Mouse (Mus musculus): Measurements from ENCODE around the gene Tnni1. TPM values are rescaled to one million over a fixed set of nuclear protein-coding genes. Genes with fewer than 3 reads are reported as not detected.

Tnni1 gene
- total and polyA plus RNA-seq, 2 experiments, result 0.46 TPM; not detected in 1

DNA sequence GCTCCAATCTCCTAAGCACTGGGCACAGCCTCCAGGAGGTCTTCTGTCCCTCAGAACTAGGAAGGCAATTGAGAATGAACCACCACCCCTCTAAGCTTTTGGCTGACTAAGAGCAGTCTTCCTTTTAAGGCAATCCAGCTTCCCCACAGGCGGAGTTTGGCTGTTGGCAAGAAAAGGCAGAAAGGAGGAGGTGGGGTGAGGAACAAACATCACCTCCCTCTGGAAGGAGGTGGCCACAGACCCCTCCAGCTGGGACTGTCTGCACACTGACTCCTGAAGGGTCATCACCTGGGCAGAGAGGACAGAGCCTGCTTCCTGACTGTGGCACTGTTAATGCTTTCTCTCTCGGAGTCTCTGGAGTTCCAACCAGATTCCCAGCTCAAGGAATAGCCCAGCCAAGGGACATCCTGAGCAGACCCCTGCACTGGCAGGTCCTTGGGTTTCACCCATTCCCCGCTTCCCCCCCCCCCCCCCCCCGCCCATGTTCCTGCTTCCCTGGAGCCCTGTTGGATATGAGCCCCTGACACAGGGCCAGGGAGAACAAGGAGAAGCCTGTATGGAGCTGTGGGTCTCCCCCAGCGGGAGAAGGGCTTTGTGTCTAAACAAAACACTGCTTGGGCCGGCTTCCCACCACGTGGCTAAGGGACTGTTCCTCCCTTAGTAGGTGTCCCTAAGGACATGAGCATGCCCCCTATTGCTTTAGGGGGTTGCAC, 44.9 kb upstream of the Tnni1 start:
- no peak for DNase-seq (ENCODE audit: extremely low read depth, low read depth, low spot score)
- no peak overlapping the region for H3K27ac ChIP-seq (replicated peaks; ENCODE audit: insufficient read depth, low read depth, low read length)
- H3K79me2 ChIP-seq (ENCODE audit: control insufficient read depth, insufficient read depth, low read length), result no peaks in the 10 kb centered on the region
- WGBS, result 68% methylated on average over 7 of the region's 7 CpGs
- no peaks in the 10 kb centered on the region for H3K36me3 ChIP-seq (ENCODE audit: control insufficient read depth, insufficient read depth, low read length)
- H3K27me3 ChIP-seq (ENCODE audit: control insufficient read depth, insufficient read depth, low read length), result no peaks in the 10 kb centered on the region
- H3K4me1 ChIP-seq (ENCODE audit: control insufficient read depth, insufficient read depth, low read length), result peaks cover 10% of the 10 kb centered on the region; the same call in 1 of the 2 replicates
- no peak for TF ChIP-seq POLR2A (IDR thresholded peaks at IDR 0.05; ENCODE audit: extremely low read depth, insufficient read depth, low read length)
- no peak for TF ChIP-seq CTCF (IDR thresholded peaks at IDR 0.05; ENCODE audit: low read depth, low read length)
- H3K9ac ChIP-seq (ENCODE audit: low read depth, low read length), result no peak overlapping the region
- H3K4me3 ChIP-seq (ENCODE audit: insufficient read depth, low read depth, low read length), result no peak overlapping the region

GRCm38 (mm10) chr1:135735460-135735859, 43.8 kb upstream of the Tnni1 start:
- Histone ChIP-seq H3K36me3 (ENCODE audit: control insufficient read depth, insufficient read depth, low read length) (no peaks in the 10 kb centered on the region), H3K27me3 (ENCODE audit: control insufficient read depth, insufficient read depth, low read length) (no peaks in the 10 kb centered on the region), H3K4me1 (ENCODE audit: control insufficient read depth, insufficient read depth, low read length) (peaks cover 10% of the 10 kb centered on the region; the same call in 1 of the 2 replicates), H3K9ac (ENCODE audit: low read depth, low read length) (no peak overlapping the region), H3K27ac (replicated peaks; ENCODE audit: insufficient read depth, low read depth, low read length) (no peak overlapping the region), H3K4me3 (ENCODE audit: insufficient read depth, low read depth, low read length) (no peak overlapping the region), H3K79me2 (ENCODE audit: control insufficient read depth, insufficient read depth, low read length) (no peaks in the 10 kb centered on the region)
- no peak for DNase-seq (ENCODE audit: extremely low read depth, low read depth, low spot score)
- WGBS, result 65% methylated on average over 6 of the region's 6 CpGs
- TF ChIP-seq CTCF (IDR thresholded peaks at IDR 0.05; ENCODE audit: low read depth, low read length) (no peak), POLR2A (IDR thresholded peaks at IDR 0.05; ENCODE audit: extremely low read depth, insufficient read depth, low read length) (no peak)

- DNase-seq (ENCODE audit: extremely low read depth, low read depth, low spot score), result no peak
- Histone ChIP-seq H3K79me2 (ENCODE audit: control insufficient read depth, insufficient read depth, low read length) (no peaks in the 10 kb centered on the region), H3K4me1 (ENCODE audit: control insufficient read depth, insufficient read depth, low read length) (0 out of 2 replicates have a peak, but pooled peaks cover 2% of the 10 kb centered on the region), H3K36me3 (ENCODE audit: control insufficient read depth, insufficient read depth, low read length) (no peaks in the 10 kb centered on the region), H3K4me3 (ENCODE audit: insufficient read depth, low read depth, low read length) (no peak overlapping the region), H3K27ac (replicated peaks; ENCODE audit: insufficient read depth, low read depth, low read length) (no peak overlapping the region), H3K27me3 (ENCODE audit: control insufficient read depth, insufficient read depth, low read length) (no peaks in the 10 kb centered on the region), H3K9ac (ENCODE audit: low read depth, low read length) (no peak overlapping the region)
- TF ChIP-seq CTCF (IDR thresholded peaks at IDR 0.05; ENCODE audit: low read depth, low read length) (no peak), POLR2A (IDR thresholded peaks at IDR 0.05; ENCODE audit: extremely low read depth, insufficient read depth, low read length) (no peak)
- 88% methylated on average over 7 of the region's 7 CpGs for WGBS
These were observed 34.2 kb upstream of the Tnni1 start for GRCm38 (mm10) chr1:135744987-135745386.

DNA sequence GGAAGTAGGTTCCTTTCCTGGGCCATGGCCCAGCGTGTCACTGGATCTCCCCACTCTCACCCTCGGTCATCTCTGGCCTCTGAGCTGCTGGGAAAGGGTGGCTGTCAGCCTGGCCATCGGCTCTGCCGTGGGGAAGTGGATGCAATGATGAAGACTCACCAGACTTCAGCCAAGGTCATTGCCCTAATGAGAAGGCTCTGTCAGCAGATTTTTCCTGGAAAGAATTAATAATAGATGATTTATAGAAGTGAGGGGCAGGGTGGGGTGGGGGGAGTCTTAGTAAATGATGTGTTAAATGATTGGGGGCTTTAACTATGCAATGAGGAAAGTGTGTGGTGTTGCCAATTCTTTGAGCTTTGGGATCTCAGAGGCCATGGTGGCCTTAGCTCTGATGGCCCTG, 33.0 kb upstream of the Tnni1 start:
- no peaks in the 10 kb centered on the region for H3K27me3 ChIP-seq (ENCODE audit: control insufficient read depth, insufficient read depth, low read length)
- DNase-seq (ENCODE audit: extremely low read depth, low read depth, low spot score), result peak; percentile 28
- H3K4me1 ChIP-seq (ENCODE audit: control insufficient read depth, insufficient read depth, low read length), result 0 out of 2 replicates have a peak, but pooled peaks cover 2% of the 10 kb centered on the region
- no peak overlapping the region for H3K27ac ChIP-seq (replicated peaks; ENCODE audit: insufficient read depth, low read depth, low read length)
- no peaks in the 10 kb centered on the region for H3K36me3 ChIP-seq (ENCODE audit: control insufficient read depth, insufficient read depth, low read length)
- no peak overlapping the region for H3K4me3 ChIP-seq (ENCODE audit: insufficient read depth, low read depth, low read length)
- no peaks in the 10 kb centered on the region for H3K79me2 ChIP-seq (ENCODE audit: control insufficient read depth, insufficient read depth, low read length)
- H3K9ac ChIP-seq (ENCODE audit: low read depth, low read length), result no peak overlapping the region
- no peak for TF ChIP-seq POLR2A (IDR thresholded peaks at IDR 0.05; ENCODE audit: extremely low read depth, insufficient read depth, low read length)
- TF ChIP-seq CTCF (IDR thresholded peaks at IDR 0.05; ENCODE audit: low read depth, low read length), result no peak
- WGBS, result 75% methylated on average over 4 of the region's 4 CpGs

GRCm38 (mm10) chr1:135752737-135753348, 26.4 kb upstream of the Tnni1 start:
- TF ChIP-seq CTCF (IDR thresholded peaks at IDR 0.05; ENCODE audit: low read depth, low read length) (peak; percentile 99), POLR2A (IDR thresholded peaks at IDR 0.05; ENCODE audit: extremely low read depth, insufficient read depth, low read length) (no peak)
- no peaks in the 10 kb centered on the region for H3K36me3 ChIP-seq (ENCODE audit: control insufficient read depth, insufficient read depth, low read length)
- no peak overlapping the region for H3K4me3 ChIP-seq (ENCODE audit: insufficient read depth, low read depth, low read length)
- H3K9ac ChIP-seq (ENCODE audit: low read depth, low read length), result no peak overlapping the region
- H3K27ac ChIP-seq (replicated peaks; ENCODE audit: insufficient read depth, low read depth, low read length), result no peak overlapping the region
- H3K4me1 ChIP-seq (ENCODE audit: control insufficient read depth, insufficient read depth, low read length), result no peaks in the 10 kb centered on the region
- DNase-seq (ENCODE audit: extremely low read depth, low read depth, low spot score), result peak; percentile 72
- no peaks in the 10 kb centered on the region for H3K27me3 ChIP-seq (ENCODE audit: control insufficient read depth, insufficient read depth, low read length)
- 19% methylated on average over 10 of the region's 10 CpGs for WGBS
- no peaks in the 10 kb centered on the region for H3K79me2 ChIP-seq (ENCODE audit: control insufficient read depth, insufficient read depth, low read length)

DNA sequence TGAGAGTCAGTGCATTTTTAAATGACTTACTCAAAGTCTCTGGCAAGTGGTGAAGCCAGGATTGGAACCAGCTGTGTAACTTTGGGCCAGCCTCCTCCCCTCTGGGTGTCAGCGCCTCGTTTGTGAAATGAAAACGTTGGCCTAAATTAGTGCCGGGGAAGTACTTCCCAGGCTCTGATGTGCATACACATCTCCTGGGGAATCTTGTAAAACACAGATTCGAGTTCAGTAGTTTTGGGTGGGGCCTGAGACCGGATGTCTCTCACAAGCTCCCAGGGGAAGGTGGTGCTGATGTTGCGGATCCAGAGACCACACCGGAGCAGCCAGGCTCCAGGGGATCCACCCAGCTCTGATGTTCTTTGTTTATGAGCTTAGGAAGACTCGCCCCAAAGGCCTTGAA, 23.9 kb upstream of the Tnni1 start:
- no peak overlapping the region for H3K9ac ChIP-seq (ENCODE audit: low read depth, low read length)
- H3K27me3 ChIP-seq (ENCODE audit: control insufficient read depth, insufficient read depth, low read length), result no peaks in the 10 kb centered on the region
- no peaks in the 10 kb centered on the region for H3K36me3 ChIP-seq (ENCODE audit: control insufficient read depth, insufficient read depth, low read length)
- no peaks in the 10 kb centered on the region for H3K4me1 ChIP-seq (ENCODE audit: control insufficient read depth, insufficient read depth, low read length)
- H3K79me2 ChIP-seq (ENCODE audit: control insufficient read depth, insufficient read depth, low read length), result no peaks in the 10 kb centered on the region
- TF ChIP-seq POLR2A (IDR thresholded peaks at IDR 0.05; ENCODE audit: extremely low read depth, insufficient read depth, low read length) (no peak), CTCF (IDR thresholded peaks at IDR 0.05; ENCODE audit: low read depth, low read length) (no peak)
- 72% methylated on average over 9 of the region's 9 CpGs for WGBS
- H3K27ac ChIP-seq (replicated peaks; ENCODE audit: insufficient read depth, low read depth, low read length), result no peak overlapping the region
- no peak overlapping the region for H3K4me3 ChIP-seq (ENCODE audit: insufficient read depth, low read depth, low read length)
- DNase-seq (ENCODE audit: extremely low read depth, low read depth, low spot score), result no peak
